Mouse (Mus musculus) T-helper 2 cell (primary cell): Measurements from ENCODE around the gene Map2k3.
"Not testable (repeated sequence)": the region's sequence is repeated elsewhere in the genome, so short reads cannot be mapped to it uniquely, and the experiment has no call there.

Experiments used
- in situ Hi-C: fragments of 300-600 bp; cut with MboI, MseI; formaldehyde crosslinking; loops from one replicate; pipeline ENCODE4 v1.15.1; 2025; ENCODE audit warnings: high pct_unique_total_duplicates

Map2k3 gene

DNA sequence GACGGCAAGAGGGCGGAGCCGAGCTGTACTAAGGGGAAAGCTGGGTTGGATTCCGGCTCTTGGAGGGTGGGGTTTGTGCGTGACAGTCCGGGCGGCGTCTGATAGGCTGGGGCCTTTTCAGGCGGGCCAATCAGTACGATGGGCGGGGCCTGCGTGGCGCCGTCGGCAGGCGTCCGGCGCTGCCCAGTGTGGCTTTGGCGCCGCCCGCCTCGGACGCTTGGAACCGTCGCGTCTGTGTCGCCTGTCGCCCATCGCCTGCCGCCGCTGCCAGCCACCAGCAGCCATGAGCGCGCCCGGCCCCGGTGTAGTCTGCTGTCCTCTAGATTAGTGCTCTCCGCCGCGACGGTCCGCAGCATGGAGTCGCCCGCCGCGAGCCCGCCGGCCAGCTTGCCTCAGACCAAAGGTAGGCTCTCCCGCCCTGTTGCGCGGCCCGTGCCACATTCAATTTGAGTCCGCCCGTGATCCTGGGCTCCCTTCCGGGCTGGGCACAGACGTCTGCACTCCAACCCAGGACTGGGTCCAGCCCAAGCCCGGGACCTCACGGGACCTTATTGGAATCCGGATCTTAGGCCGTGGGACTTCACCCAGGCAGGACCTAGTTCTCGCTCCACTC lies at the start of gene Map2k3:
TSS of gene Map2k3 (plus strand) at position 165 of the 613 bp plus-strand sequence.
- in situ Hi-C loops: loop anchor here (10.0 kb wide), 1 partner anchor 243 kb away; the partner anchor contains the start of gene Usp22

GRCm38 (mm10) chr11:60882386-60882785 lies 49.4 kb upstream of the Map2k3 start:
- in situ Hi-C loops: no loop called here

DNA sequence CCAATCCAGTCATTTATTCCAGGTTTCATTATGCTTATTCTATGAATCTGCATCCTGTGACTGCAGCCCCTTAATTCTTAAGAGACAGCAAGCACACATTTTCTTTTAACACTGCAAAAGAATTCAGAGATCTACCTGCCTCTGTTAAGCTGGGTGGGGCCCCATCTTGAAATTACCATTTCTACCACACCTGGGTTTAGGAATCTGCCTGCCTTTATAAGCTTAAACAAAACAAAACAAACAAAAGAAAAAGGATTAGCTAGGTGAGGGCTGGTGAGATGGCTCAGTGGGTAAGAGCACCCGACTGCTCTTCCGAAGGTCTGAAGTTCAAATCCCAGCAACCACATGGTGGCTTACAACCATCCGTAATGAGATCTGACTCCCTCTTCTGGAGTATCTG lies 44.8 kb upstream of the Map2k3 start:
- in situ Hi-C loops: not testable (repeated sequence)

- in situ Hi-C loops: no loop called here
Observed at GRCm38 (mm10) chr11:60889861-60890260, 42.0 kb upstream of the Map2k3 start.

GRCm38 (mm10) chr11:60890286-60890685 lies 41.5 kb upstream of the Map2k3 start:
- in situ Hi-C loops: no loop called here

GRCm38 (mm10) chr11:60890744-60891143 lies 41.1 kb upstream of the Map2k3 start:
- in situ Hi-C loops: no loop called here

DNA sequence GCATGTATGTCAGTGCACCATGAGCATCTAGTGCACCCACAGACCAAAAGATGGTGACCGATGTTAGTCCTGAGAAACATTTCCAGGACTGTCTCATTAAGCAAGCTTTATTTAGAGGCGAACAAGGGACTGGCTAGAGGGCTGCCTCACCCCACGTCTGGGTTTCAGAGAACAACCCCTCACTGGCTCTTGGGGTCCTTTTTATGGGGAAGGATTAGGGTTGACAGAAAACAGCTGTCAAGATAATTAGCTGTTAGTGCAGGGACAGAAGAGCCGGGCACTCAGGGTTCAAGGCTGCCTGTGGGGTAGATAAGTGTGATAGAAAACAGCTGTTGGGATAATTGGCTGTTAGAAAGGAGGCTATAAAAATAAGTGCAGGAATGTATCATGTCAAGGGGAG lies 35.9 kb upstream of the Map2k3 start:
- in situ Hi-C loops: no loop called here

- in situ Hi-C loops: no loop called here
Observed at GRCm38 (mm10) chr11:60902001-60902400, 29.8 kb upstream of the Map2k3 start.

DNA sequence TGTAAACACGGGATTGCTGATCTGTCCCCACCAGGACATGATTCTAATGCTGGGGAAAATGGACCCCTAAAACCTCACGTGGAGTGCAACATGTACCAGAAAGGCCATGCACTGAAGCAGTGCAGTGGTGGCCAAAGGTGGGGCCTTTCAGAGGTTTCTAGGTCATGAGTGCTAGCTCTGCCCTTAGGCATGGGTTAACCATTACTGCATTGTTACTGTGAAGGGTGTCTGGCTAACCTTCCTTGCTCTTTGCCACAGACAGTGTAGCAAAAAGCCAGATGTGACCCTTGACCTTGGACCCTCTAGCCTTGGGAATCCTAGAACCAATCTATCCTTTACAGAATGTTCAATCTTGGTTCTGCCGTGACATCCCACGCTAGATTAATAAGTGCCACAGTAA lies 29.3 kb upstream of the Map2k3 start:
- in situ Hi-C loops: no loop called here

GRCm38 (mm10) chr11:60903661-60904061 lies 28.2 kb upstream of the Map2k3 start:
- in situ Hi-C loops: no loop called here

GRCm38 (mm10) chr11:60905407-60906120 lies 26.3 kb upstream of the Map2k3 start:
- in situ Hi-C loops: no loop called here

DNA sequence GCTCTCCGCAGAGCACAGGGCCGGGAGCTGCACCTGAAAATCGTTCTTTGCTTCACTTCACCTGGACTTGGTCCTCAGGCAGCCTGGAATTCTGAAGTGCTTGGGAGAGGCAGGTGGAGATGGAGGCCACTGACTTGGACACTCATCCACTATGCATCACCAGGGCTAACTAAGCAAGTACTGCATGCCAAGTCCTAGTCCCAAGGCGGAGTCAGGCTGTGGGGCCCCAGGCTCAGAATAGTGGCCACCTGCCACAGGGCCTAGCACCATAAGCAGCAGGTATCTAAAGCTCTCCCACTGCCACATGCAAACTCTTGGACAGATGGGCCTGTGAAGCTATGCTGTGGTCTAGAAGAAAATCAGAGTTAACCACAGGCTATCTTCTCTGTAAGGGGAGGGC lies 25.4 kb upstream of the Map2k3 start:
- in situ Hi-C loops: no loop called here

DNA sequence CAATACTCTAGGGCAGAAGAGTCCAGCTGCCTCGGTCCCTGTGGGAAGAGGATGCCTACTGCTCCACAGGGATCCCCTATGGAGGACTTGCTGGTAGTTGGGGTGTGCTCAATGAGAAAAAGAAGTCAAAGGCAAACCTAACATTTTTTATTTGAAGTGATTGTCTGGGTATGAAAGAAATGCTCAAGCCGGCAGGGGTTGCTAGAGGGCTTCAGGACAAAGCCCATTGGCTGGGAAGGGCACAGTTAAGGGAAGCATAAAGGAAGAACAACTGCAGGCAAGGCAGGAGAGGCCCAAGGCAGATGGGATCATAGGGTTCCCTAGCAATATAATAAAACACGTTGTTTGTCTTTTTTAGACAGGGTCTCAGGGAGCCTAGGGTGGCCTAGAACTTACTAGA lies 23.8 kb upstream of the Map2k3 start:
- in situ Hi-C loops: no loop called here

- in situ Hi-C loops: no loop called here
Observed at GRCm38 (mm10) chr11:60909626-60910025, 22.2 kb upstream of the Map2k3 start.

- in situ Hi-C loops: no loop called here
Observed at GRCm38 (mm10) chr11:60912525-60912973, 19.3 kb upstream of the Map2k3 start.

DNA sequence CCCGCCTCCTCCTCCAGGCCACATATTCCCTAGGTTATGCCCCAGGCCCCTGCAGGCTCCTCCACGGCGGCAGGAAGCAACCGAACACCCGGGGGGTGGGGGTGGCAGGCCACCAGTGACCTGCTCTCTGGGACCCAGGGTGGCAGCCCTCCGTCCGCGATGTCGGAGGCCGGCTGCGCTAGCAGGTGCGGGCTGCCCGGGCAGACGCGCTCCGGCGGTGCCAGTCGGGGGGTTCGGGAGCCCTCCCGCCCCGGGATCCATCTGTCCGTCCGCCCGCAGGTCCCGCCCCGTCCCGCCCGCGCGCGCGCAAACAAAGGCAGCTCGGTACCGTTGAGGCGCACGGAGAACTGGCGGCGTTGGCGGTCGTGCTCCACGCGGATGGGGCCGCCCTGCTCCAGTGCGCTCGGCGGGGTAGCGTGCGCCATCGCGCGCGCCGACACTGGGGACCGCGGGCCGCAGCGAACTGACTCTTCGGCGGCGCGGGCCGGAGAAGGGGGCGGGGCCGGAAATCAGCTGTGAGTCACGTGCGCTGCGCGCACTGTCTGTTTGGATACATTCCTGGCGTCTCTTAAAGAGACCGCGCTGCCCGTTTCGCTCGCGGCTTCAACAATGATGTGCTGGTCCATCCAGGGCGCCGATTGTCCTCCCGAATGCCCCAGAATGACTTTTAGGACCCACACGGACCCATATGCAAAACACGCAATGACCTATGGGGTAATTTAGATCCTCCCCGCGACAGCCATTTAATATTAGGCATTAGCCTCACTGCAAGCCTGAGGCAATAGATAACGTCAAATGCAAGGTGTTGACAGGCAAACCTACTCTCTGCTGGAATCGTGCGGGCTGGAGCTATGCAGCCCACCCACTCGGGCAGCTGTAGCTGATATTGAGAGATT lies 18.3 kb upstream of the Map2k3 start:
- in situ Hi-C loops: no loop called here

- in situ Hi-C loops: no loop called here
Observed at GRCm38 (mm10) chr11:60914491-60914890, 17.3 kb upstream of the Map2k3 start, which contains the start of gene Natd1. Natd1 (minus strand) TSS chr11:60914750.

- in situ Hi-C loops: no loop called here
Observed at GRCm38 (mm10) chr11:60915201-60915600, 16.6 kb upstream of the Map2k3 start.

DNA sequence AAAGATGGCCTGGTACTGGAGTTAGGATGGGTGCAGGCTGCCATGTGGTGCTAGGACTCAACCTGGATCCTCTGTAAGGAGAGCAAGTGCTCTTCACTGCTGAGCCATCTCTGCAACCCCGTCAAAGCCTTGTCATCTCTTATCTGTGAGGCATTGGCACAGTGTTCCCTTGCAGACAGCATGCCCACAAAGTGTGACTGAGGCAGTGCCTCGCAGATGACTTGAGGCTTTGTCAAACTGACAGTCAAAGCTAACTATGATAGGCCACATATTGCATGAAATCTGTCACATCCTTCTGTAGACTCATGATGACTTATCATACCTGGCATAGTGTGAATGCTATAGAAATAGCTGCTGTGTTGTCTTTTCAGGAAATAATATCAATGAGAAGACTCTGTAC lies 11.8 kb upstream of the Map2k3 start:
- in situ Hi-C loops: no loop called here

- in situ Hi-C loops: no loop called here
Observed at GRCm38 (mm10) chr11:60922195-60922594, 9.6 kb upstream of the Map2k3 start.

DNA sequence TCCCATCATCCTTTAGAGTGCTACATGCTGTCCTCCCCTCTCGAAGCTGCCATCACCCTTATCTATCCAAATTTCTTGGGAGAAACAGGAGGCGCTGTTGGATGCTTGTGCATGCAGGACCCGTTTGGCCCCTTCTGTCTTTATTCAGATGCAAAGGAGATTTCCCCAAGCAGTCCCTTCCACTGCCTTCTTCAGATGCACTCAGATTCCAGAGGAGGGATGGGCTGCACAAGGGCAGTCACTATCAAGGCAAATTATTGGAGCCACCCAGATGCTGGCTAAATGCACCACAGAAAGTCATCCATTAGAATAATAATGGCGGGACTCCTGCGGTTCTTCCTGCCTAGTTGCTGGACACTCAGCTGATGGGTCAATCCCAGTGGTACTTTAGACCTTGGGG lies 8.9 kb upstream of the Map2k3 start:
- in situ Hi-C loops: no loop called here

GRCm38 (mm10) chr11:60924498-60924897 lies 7.3 kb upstream of the Map2k3 start:
- in situ Hi-C loops: no loop called here
